Mouse (Mus musculus) C2C12 (cell line): ENCODE measurements around the gene Nhp2. TPM values are rescaled to one million over a fixed set of nuclear protein-coding genes. Genes with fewer than 3 reads are reported as not detected.

Experiments
- H3K27me3 ChIP-seq: one replicate; pipeline ENCODE4 v1.6.1; 2011; ENCODE audit not compliant: control insufficient read depth, insufficient read depth, insufficient read length
- H3K36me3 ChIP-seq: one replicate; pipeline ENCODE4 v1.6.1; 2011; ENCODE audit not compliant: control insufficient read depth, insufficient read depth
- H3K4me3 ChIP-seq: one replicate; pipeline ENCODE4 v1.5.1; 2011; ENCODE audit warnings: mild to moderate bottlenecking, control low read depth; ENCODE audit not compliant: poor library complexity, insufficient read depth, severe bottlenecking
- H3K79me2 ChIP-seq: one replicate; pipeline ENCODE4 v1.6.1; 2011; ENCODE audit not compliant: control insufficient read depth, insufficient read depth
- H3K79me3 ChIP-seq: one replicate; pipeline ENCODE4 v1.6.1; 2011; ENCODE audit warnings: low read depth, control low read depth
- H3ac ChIP-seq: one replicate; pipeline ENCODE3; 2011; ENCODE audit warnings: low read depth; ENCODE audit not compliant: control insufficient read depth, insufficient read length
- CEBPB ChIP-seq: IDR thresholded peaks from one replicate; pipeline ENCODE4 v1.6.1; 2011; ENCODE audit warnings: low read depth, mild to moderate bottlenecking, control low read depth, moderate library complexity
- CTCF ChIP-seq: IDR thresholded peaks from one replicate; pipeline ENCODE4 v1.5.1; 2011; ENCODE audit not compliant: control insufficient read depth, insufficient read depth, insufficient read length
- FOSL1 ChIP-seq: IDR thresholded peaks from one replicate; pipeline ENCODE4 v1.8.0; 2011; ENCODE audit warnings: mild to moderate bottlenecking, low read length; ENCODE audit not compliant: poor library complexity, insufficient read depth, severe bottlenecking
- MAX ChIP-seq: IDR thresholded peaks from one replicate; pipeline ENCODE4 v1.6.1; 2011; ENCODE audit warnings: mild to moderate bottlenecking, control low read depth
- MYOD1 ChIP-seq: IDR thresholded peaks from one replicate; pipeline ENCODE4 v1.6.1; 2011; ENCODE audit warnings: low read depth; ENCODE audit not compliant: control insufficient read depth, insufficient read length
- MYOG ChIP-seq: IDR thresholded peaks from one replicate; pipeline ENCODE4 v1.6.1; 2011; ENCODE audit not compliant: control insufficient read depth, insufficient read length; ENCODE audit errors: extremely low read depth
- USF1 ChIP-seq: IDR thresholded peaks from one replicate; pipeline ENCODE4 v1.6.1; 2011; ENCODE audit warnings: low read depth, mild to moderate bottlenecking, control low read depth, moderate library complexity
- polyA plus RNA-seq: library from polyadenylated mRNA; unstranded; fragments of >200 nt; fragmentation: generic; extraction: Trizol; gene quantifications from one replicate; pipeline ENCODE4 v1.2.1, GENCODE M21; 2012; ENCODE audit warnings: missing spikeins

The Nhp2 gene
- polyA plus RNA-seq, 1 experiment = 378 TPM

- H3K79me3 ChIP-seq = peaks cover 8% of the 10 kb centered on the region
- H3K4me3 ChIP-seq = no peak overlapping the region
- peaks cover 99% of the 10 kb centered on the region for H3K36me3 ChIP-seq
- no peaks in the 10 kb centered on the region for H3K27me3 ChIP-seq
- H3K79me2 ChIP-seq = peaks cover 28% of the 10 kb centered on the region
- TF ChIP-seq MYOG (no peak), USF1 (no peak), CEBPB (no peak), CTCF (no peak), MYOD1 (no peak), FOSL1 (no peak), MAX (no peak)
- no peak overlapping the region for H3ac ChIP-seq
These were observed 24.0 kb upstream of the Nhp2 start for GRCm38 (mm10) chr11:51595459-51596083.

- H3ac ChIP-seq = no peak overlapping the region
- H3K79me2 ChIP-seq = peaks cover 48% of the 10 kb centered on the region
- no peak overlapping the region for H3K4me3 ChIP-seq
- TF ChIP-seq FOSL1 (no peak), MAX (no peak), MYOD1 (no peak), CEBPB (no peak), MYOG (no peak), USF1 (no peak), CTCF (no peak)
- H3K79me3 ChIP-seq = peaks cover 24% of the 10 kb centered on the region
- H3K36me3 ChIP-seq = peaks cover 99% of the 10 kb centered on the region
- no peaks in the 10 kb centered on the region for H3K27me3 ChIP-seq
These were observed 22.0 kb upstream of the Nhp2 start for GRCm38 (mm10) chr11:51597553-51597952.

- Histone ChIP-seq H3K36me3 (peaks cover 86% of the 10 kb centered on the region), H3K79me2 (peaks cover 93% of the 10 kb centered on the region), H3K4me3 (no peak overlapping the region), H3ac (no peak overlapping the region), H3K79me3 (peaks cover 62% of the 10 kb centered on the region), H3K27me3 (no peaks in the 10 kb centered on the region)
- TF ChIP-seq CEBPB = no peak
- TF ChIP-seq MYOD1 = no peak
- no peak for TF ChIP-seq MYOG
- no peak for TF ChIP-seq USF1
- TF ChIP-seq CTCF = no peak
- TF ChIP-seq FOSL1 = no peak
- no peak for TF ChIP-seq MAX
These were observed 17.3 kb upstream of the Nhp2 start for GRCm38 (mm10) chr11:51602253-51602652.

- Histone ChIP-seq H3K27me3 (no peaks in the 10 kb centered on the region), H3K79me2 (peaks cover 68% of the 10 kb centered on the region), H3K4me3 (peak overlapping the region; percentile 99), H3K36me3 (peaks cover 50% of the 10 kb centered on the region), H3ac (peak overlapping the region; percentile 97), H3K79me3 (peaks cover 53% of the 10 kb centered on the region)
- TF ChIP-seq MYOD1 = no peak
- no peak for TF ChIP-seq CTCF
- TF ChIP-seq FOSL1 = no peak
- TF ChIP-seq MAX = no peak
- no peak for TF ChIP-seq CEBPB
These were observed 13.7 kb upstream of the Nhp2 start for GRCm38 (mm10) chr11:51605602-51606446.

GRCm38 (mm10) chr11:51606447-51607095 is 13.0 kb upstream of the Nhp2 start, which contains the start of gene Hnrnpab:
TSS of gene Hnrnpab (minus strand) at chr11:51606847.
- H3K79me2 ChIP-seq = peaks cover 61% of the 10 kb centered on the region
- TF ChIP-seq CTCF (no peak), FOSL1 (no peak), USF1 (no peak), CEBPB (no peak), MAX (peak; percentile 77), MYOG (no peak), MYOD1 (no peak)

More at GRCm38 (mm10) chr11:51606447-51607095, 13.0 kb upstream of the Nhp2 start, which contains the start of gene Hnrnpab:
- peaks cover 47% of the 10 kb centered on the region for H3K79me3 ChIP-seq
- H3K36me3 ChIP-seq = peaks cover 43% of the 10 kb centered on the region
- no peaks in the 10 kb centered on the region for H3K27me3 ChIP-seq
- H3ac ChIP-seq = peak within 1 kb of the TSS; percentile 97
- peak within 1 kb of the TSS; percentile 99 for H3K4me3 ChIP-seq
